Comparison of ENCODE assay signal across 8 mouse cellular contexts in the genomic region with DNA sequence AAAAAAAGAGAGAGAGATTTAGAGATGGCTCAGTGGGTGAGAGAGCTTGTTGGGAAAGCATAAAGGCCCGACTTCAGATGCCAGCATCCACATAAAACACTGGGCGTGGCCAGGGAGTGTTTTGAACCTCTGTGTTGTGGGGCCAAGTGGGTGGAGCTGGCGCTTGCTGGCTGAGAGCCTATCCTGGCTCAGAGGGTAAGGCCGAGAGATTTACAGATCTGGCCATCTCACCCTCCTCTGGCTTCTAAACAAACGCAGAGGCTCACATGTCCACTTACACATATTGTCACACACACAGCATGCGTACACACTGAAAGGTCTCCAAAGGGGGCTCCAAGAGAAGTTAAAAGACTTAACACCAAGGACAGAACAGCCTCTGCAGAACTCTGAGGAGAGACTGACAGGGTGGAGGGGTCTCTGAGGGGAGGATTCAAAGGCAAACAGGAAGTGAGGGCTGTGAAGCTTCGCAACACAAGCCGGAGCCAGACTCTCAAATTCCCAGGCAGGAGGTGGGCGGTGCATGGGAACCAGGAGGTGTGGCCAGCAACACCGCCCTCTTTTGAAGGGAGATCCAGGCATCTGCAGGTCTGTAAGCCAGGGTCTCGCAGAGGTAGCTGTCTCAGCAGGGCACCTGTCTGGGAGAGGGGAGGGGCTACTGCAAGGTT.
DNase-seq lines count a peak whose midpoint lies in the region; ATAC-seq lines count a peak whose summit lies in the region.

No protein-coding gene starts in this region.

- peaks cover 15% of the 10 kb centered on the region for H3K4me1 ChIP-seq in heart, embryonic 12.5 days (replicated peaks)
- H3K4me1 ChIP-seq in embryonic facial prominence, embryonic 13.5 days, result peaks cover 14% of the 10 kb centered on the region
- peaks cover 8% of the 10 kb centered on the region for H3K4me1 ChIP-seq in midbrain, embryonic 13.5 days (replicated peaks)

- peak overlapping the region; percentile 34; the same call in 1 of the 2 replicates for H3K9ac ChIP-seq in heart, embryonic 12.5 days
- peak overlapping the region; percentile 12; the same call in 1 of the 2 replicates for H3K9ac ChIP-seq in embryonic facial prominence, embryonic 13.5 days
- no peak overlapping the region for H3K9ac ChIP-seq in midbrain, embryonic 13.5 days (replicated peaks)

- no peaks in the 10 kb centered on the region for H3K27me3 ChIP-seq in heart, embryonic 12.5 days (replicated peaks)
- no peaks in the 10 kb centered on the region for H3K27me3 ChIP-seq in embryonic facial prominence, embryonic 13.5 days
- no peaks in the 10 kb centered on the region for H3K27me3 ChIP-seq in midbrain, embryonic 13.5 days

- H3K4me3 ChIP-seq in heart, embryonic 12.5 days, result peak overlapping the region; percentile 8; the same call in 1 of the 2 replicates
- 0 out of 2 replicates have a peak overlapping the region, but pooled peaks have one; percentile 12 for H3K4me3 ChIP-seq in embryonic facial prominence, embryonic 13.5 days
- 0 out of 2 replicates have a peak overlapping the region, but pooled peaks have one; percentile 5 for H3K4me3 ChIP-seq in midbrain, embryonic 13.5 days (replicated peaks)

- H3K4me2 ChIP-seq in heart, embryonic 12.5 days, result peak overlapping the region; percentile 59
- H3K4me2 ChIP-seq in embryonic facial prominence, embryonic 13.5 days, result peak overlapping the region; percentile 52
- peak overlapping the region; percentile 30 for H3K4me2 ChIP-seq in midbrain, embryonic 13.5 days (replicated peaks)

- ATAC-seq in heart, embryonic 12.5 days (ENCODE audit: insufficient number of reproducible peaks, low FRiP score), result 0 out of 2 replicates have a peak, but pooled peaks have one; percentile 39
- peak; percentile 43; the same call in 1 of the 2 replicates for ATAC-seq in embryonic facial prominence, embryonic 13.5 days (ENCODE audit: insufficient number of reproducible peaks, insufficient read depth, low FRiP score, low TSS enrichment, low read depth)
- peak; percentile 53; the same call in 1 of the 2 replicates for ATAC-seq in midbrain, embryonic 13.5 days

- H3K9me3 ChIP-seq in heart, embryonic 12.5 days (replicated peaks), result peaks cover 5% of the 10 kb centered on the region
- H3K9me3 ChIP-seq in embryonic facial prominence, embryonic 13.5 days, result no peaks in the 10 kb centered on the region
- H3K9me3 ChIP-seq in midbrain, embryonic 13.5 days, result no peaks in the 10 kb centered on the region

- no peak overlapping the region for H3K27ac ChIP-seq in heart, embryonic 12.5 days (ENCODE audit: poor library complexity, severe bottlenecking)
- H3K27ac ChIP-seq in embryonic facial prominence, embryonic 13.5 days, result no peak overlapping the region
- no peak overlapping the region for H3K27ac ChIP-seq in midbrain, embryonic 13.5 days

- no peak for DNase-seq in heart, postnatal 14 days
- peak; percentile 61 to 67 for DNase-seq in kidney, postnatal 4 days
- no peak for DNase-seq in cerebellum, adult 18-20 months
- DNase-seq in right cerebral cortex, postnatal 14 days, result no peak
- no peak for DNase-seq in right cerebral cortex, adult 2 months (ENCODE audit: low spot score in 2 of 2)

- intact Hi-C loops in heart, postnatal 14 days (cut with DNase I), result no loop called here

- WGBS in heart, embryonic 12.5 days, result 6% methylated on average over 11 of the region's 11 CpGs
- 6% methylated on average over 11 of the region's 11 CpGs for WGBS in embryonic facial prominence, embryonic 13.5 days
- 9% methylated on average over 11 of the region's 11 CpGs for WGBS in midbrain, embryonic 13.5 days

- H3K36me3 ChIP-seq in heart, embryonic 12.5 days, result no peaks in the 10 kb centered on the region
- no peaks in the 10 kb centered on the region for H3K36me3 ChIP-seq in embryonic facial prominence, embryonic 13.5 days
- no peaks in the 10 kb centered on the region for H3K36me3 ChIP-seq in midbrain, embryonic 13.5 days

Comparison
In these comparisons a context has a peak if more than half of its experiments do, and no peak if none do; other contexts are left out.
1. DNase-seq: peak in kidney, postnatal 4 days (2 of 2); none in heart, postnatal 14 days (0 of 2), cerebellum, adult 18-20 months (0 of 2), right cerebral cortex, postnatal 14 days (single experiment) and right cerebral cortex, adult 2 months (0 of 2).
2. Peak in every context shown above with its lines, with median percentiles within 50 percentile points of each other: ATAC-seq, H3K4me2 ChIP-seq and H3K4me3 ChIP-seq.